Mouse (Mus musculus): Measurements from ENCODE around the gene Galnt10. TPM values are rescaled to one million over a fixed set of nuclear protein-coding genes. Genes with fewer than 3 reads are reported as not detected.

Gene Galnt10
- polyA plus RNA-seq, 1 experiment from 2014 or later = 13.9 TPM

DNA sequence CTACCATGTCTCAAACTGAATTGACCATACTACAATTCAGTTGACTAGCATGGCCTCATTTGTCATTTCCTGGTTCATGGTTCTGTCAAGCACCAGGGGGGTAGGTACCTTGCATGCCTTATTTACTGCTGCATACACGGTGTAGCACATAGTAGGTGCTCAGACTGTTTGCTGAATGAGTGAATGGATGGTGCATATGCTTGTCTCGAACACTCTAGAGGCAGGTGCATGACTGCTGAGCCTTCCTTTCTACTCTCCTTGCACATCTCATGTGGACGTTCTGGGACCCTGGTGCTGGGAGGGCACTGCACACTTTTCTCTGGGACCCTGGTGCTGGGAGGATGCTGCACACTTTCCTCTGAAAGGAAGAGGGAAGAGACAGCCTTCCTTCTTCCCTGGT, 13.0 kb downstream of the Galnt10 start:
- DNase-seq (ENCODE audit: low spot score) = no peak
- WGBS = 80% methylated on average over 3 of the region's 3 CpGs

DNA sequence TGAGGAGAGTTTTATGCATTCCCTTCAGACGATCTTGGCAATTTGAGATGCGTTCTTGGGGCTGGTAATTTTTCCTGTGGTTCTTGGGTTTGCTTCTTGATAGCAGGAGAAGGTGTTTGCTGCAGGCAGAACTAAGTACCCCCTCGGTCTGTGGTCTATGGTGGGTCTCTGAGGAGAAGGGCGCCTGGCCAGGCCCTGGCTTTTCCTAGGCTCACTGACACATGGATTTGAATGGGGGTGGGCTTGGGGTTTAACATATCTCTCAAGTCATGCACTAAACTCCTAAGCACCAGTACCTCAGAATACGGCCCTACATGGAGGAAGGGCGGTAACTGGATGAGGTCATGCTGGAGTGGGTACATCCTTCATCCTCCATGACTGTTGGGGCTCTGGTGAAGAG, 13.5 kb downstream of the Galnt10 start:
- H3K4me1 ChIP-seq (ENCODE audit: control insufficient read depth, insufficient read depth, low read length) = peaks cover 23% of the 10 kb centered on the region
- no peak overlapping the region for H3K27ac ChIP-seq (replicated peaks; ENCODE audit: low read depth, low read length)
- no peaks in the 10 kb centered on the region for H3K36me3 ChIP-seq (ENCODE audit: control insufficient read depth, insufficient read depth, low read length)
- H3K9ac ChIP-seq (ENCODE audit: low read length) = no peak overlapping the region
- no peaks in the 10 kb centered on the region for H3K9me3 ChIP-seq (ENCODE audit: control insufficient read depth, low read length)
- no peaks in the 10 kb centered on the region for H3K27me3 ChIP-seq (ENCODE audit: control insufficient read depth, insufficient read depth, low read length)
- ATAC-seq (ENCODE audit: insufficient number of reproducible peaks, low FRiP score, low TSS enrichment, low read depth) (no peak), DNase-seq (ENCODE audit: low spot score) (no peak)
- H3K4me2 ChIP-seq (ENCODE audit: low read depth, severe bottlenecking) = no peak overlapping the region
- no peak overlapping the region for H3K4me3 ChIP-seq (ENCODE audit: low read depth, low read length)
- WGBS = 87% methylated on average over 6 of the region's 6 CpGs

More for the DNA sequence above, 13.0 kb downstream of the Galnt10 start:
- H3K4me2 ChIP-seq (ENCODE audit: low read depth, severe bottlenecking) = no peak overlapping the region
- no peak overlapping the region for H3K9ac ChIP-seq (ENCODE audit: low read length)
- H3K9me3 ChIP-seq (ENCODE audit: control insufficient read depth, low read length) = no peaks in the 10 kb centered on the region
- H3K4me1 ChIP-seq (ENCODE audit: control insufficient read depth, insufficient read depth, low read length) = peaks cover 23% of the 10 kb centered on the region
- H3K27ac ChIP-seq (replicated peaks; ENCODE audit: low read depth, low read length) = no peak overlapping the region
- H3K36me3 ChIP-seq (ENCODE audit: control insufficient read depth, insufficient read depth, low read length) = no peaks in the 10 kb centered on the region
- no peak overlapping the region for H3K4me3 ChIP-seq (ENCODE audit: low read depth, low read length)
- ATAC-seq (ENCODE audit: insufficient number of reproducible peaks, low FRiP score, low TSS enrichment, low read depth) = no peak
- H3K27me3 ChIP-seq (ENCODE audit: control insufficient read depth, insufficient read depth, low read length) = no peaks in the 10 kb centered on the region

GRCm38 (mm10) chr11:57660156-57660555, 14.9 kb downstream of the Galnt10 start:
- no peaks in the 10 kb centered on the region for H3K9me3 ChIP-seq (ENCODE audit: control insufficient read depth, low read length)
- no peak for ATAC-seq (ENCODE audit: insufficient number of reproducible peaks, low FRiP score, low TSS enrichment, low read depth)
- no peak overlapping the region for H3K4me3 ChIP-seq (ENCODE audit: low read depth, low read length)
- no peak overlapping the region for H3K27ac ChIP-seq (replicated peaks; ENCODE audit: low read depth, low read length)
- H3K9ac ChIP-seq (ENCODE audit: low read length) = no peak overlapping the region
- no peaks in the 10 kb centered on the region for H3K27me3 ChIP-seq (ENCODE audit: control insufficient read depth, insufficient read depth, low read length)
- 89% methylated on average over 4 of the region's 4 CpGs for WGBS
- DNase-seq (ENCODE audit: low spot score) = no peak
- no peak overlapping the region for H3K4me2 ChIP-seq (ENCODE audit: low read depth, severe bottlenecking)
- no peaks in the 10 kb centered on the region for H3K36me3 ChIP-seq (ENCODE audit: control insufficient read depth, insufficient read depth, low read length)
- H3K4me1 ChIP-seq (ENCODE audit: control insufficient read depth, insufficient read depth, low read length) = peaks cover 20% of the 10 kb centered on the region

DNA sequence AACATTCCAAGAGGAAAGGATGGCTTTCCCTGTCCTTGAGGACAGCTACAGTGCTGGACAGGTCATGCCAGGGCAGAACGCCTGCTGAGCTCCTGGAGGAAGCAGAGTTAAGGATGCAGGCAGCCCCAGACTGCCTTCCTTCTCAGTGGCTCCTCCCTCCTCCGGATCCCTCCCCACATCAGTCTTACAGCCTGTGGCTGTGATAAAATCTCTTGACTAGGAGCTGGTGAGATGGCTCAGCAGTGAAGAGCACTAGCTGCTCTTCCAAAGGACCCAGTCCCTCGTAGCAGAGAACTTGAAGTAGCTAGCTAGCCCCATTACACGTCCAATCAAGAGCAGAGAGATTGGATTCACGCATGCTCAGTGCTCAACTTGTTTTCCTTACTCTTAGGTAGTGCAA, 15.6 kb downstream of the Galnt10 start:
- Histone ChIP-seq H3K36me3 (ENCODE audit: control insufficient read depth, insufficient read depth, low read length) (no peaks in the 10 kb centered on the region), H3K27ac (replicated peaks; ENCODE audit: low read depth, low read length) (no peak overlapping the region), H3K27me3 (ENCODE audit: control insufficient read depth, insufficient read depth, low read length) (no peaks in the 10 kb centered on the region), H3K4me3 (ENCODE audit: low read depth, low read length) (no peak overlapping the region), H3K4me2 (ENCODE audit: low read depth, severe bottlenecking) (no peak overlapping the region), H3K4me1 (ENCODE audit: control insufficient read depth, insufficient read depth, low read length) (peaks cover 19% of the 10 kb centered on the region), H3K9me3 (ENCODE audit: control insufficient read depth, low read length) (no peaks in the 10 kb centered on the region), H3K9ac (ENCODE audit: low read length) (no peak overlapping the region)
- no peak for ATAC-seq (ENCODE audit: insufficient number of reproducible peaks, low FRiP score, low TSS enrichment, low read depth)
- 57% methylated on average over 5 of the region's 5 CpGs for WGBS
- DNase-seq (ENCODE audit: low spot score) = no peak

DNA sequence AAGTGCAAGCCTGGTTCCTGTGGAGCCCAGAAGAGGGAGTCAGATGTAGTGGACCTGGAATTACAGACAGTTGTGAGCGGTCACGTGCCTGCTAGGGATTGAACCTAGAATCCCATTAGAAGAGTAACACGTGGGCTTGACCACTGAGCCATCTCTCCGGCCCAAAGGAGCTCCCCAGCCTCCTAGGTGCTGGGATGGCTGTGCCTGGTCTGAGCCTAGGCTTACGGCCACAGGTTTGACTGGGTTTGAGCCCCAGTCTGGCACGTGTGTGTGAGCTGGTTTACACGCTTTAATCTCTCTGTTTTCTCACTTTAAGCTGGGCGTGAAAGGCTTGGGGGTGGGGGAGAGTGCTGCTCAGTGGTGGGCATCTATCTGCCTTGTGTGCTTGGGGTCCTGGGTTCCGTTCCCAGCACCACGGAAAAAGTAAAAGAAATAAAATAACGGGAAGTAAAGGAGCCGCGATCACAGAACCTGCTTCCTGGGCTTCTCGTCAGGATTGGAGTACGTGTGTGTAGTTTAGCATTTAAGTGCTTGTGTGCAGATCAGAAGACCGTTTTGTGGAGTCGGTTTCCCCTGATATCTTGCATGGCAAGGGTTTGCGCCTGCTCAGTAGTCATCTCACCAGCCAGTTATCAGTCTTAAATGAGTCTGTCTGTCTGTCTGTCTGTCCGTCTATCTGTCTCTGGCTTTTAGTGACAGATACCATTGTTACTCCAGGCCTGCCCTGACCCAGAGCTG, 16.4 kb downstream of the Galnt10 start:
- no peak overlapping the region for H3K4me2 ChIP-seq (ENCODE audit: low read depth, severe bottlenecking)
- no peak overlapping the region for H3K9ac ChIP-seq (ENCODE audit: low read length)
- WGBS = 92% methylated on average over 19 of the region's 19 CpGs
- no peak overlapping the region for H3K4me3 ChIP-seq (ENCODE audit: low read depth, low read length)
- no peak overlapping the region for H3K27ac ChIP-seq (replicated peaks; ENCODE audit: low read depth, low read length)
- H3K27me3 ChIP-seq (ENCODE audit: control insufficient read depth, insufficient read depth, low read length) = no peaks in the 10 kb centered on the region
- peaks cover 12% of the 10 kb centered on the region for H3K4me1 ChIP-seq (ENCODE audit: control insufficient read depth, insufficient read depth, low read length)
- no peak for DNase-seq (ENCODE audit: low spot score)
- ATAC-seq (ENCODE audit: insufficient number of reproducible peaks, low FRiP score, low TSS enrichment, low read depth) = no peak
- no peaks in the 10 kb centered on the region for H3K36me3 ChIP-seq (ENCODE audit: control insufficient read depth, insufficient read depth, low read length)
- no peaks in the 10 kb centered on the region for H3K9me3 ChIP-seq (ENCODE audit: control insufficient read depth, low read length)

DNA sequence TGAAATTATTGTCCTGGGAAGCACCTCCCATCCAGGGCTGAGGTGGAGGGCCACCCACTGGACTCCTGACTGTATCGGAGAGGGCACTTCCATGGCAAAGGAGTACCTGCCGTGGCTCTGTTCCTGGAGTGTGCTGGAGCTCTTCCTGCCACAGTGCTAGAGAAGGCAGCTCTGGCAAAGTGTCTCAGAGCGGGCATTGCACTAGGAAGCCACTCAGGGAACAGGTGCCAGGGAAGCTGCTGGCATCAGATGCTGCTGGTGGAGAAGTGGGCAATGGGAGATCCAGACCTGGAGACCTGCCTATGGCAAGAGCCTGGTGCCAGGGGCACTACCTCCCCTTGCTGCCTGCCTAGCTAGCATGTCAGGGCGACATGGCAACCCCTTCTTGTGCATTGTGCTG, 17.0 kb downstream of the Galnt10 start:
- Histone ChIP-seq H3K27me3 (ENCODE audit: control insufficient read depth, insufficient read depth, low read length) (no peaks in the 10 kb centered on the region), H3K27ac (replicated peaks; ENCODE audit: low read depth, low read length) (no peak overlapping the region), H3K9ac (ENCODE audit: low read length) (no peak overlapping the region), H3K36me3 (ENCODE audit: control insufficient read depth, insufficient read depth, low read length) (no peaks in the 10 kb centered on the region), H3K4me2 (ENCODE audit: low read depth, severe bottlenecking) (no peak overlapping the region), H3K4me1 (ENCODE audit: control insufficient read depth, insufficient read depth, low read length) (peaks cover 8% of the 10 kb centered on the region), H3K9me3 (ENCODE audit: control insufficient read depth, low read length) (no peaks in the 10 kb centered on the region), H3K4me3 (ENCODE audit: low read depth, low read length) (no peak overlapping the region)
- 93% methylated on average over 4 of the region's 4 CpGs for WGBS
- ATAC-seq (ENCODE audit: insufficient number of reproducible peaks, low FRiP score, low TSS enrichment, low read depth) (no peak), DNase-seq (ENCODE audit: low spot score) (no peak)

- no peaks in the 10 kb centered on the region for H3K36me3 ChIP-seq (ENCODE audit: control insufficient read depth, insufficient read depth, low read length)
- ATAC-seq (ENCODE audit: insufficient number of reproducible peaks, low FRiP score, low TSS enrichment, low read depth) = no peak
- WGBS = 89% methylated on average over 12 of the region's 12 CpGs
Observed at GRCm38 (mm10) chr11:57663271-57663670, 18.0 kb downstream of the Galnt10 start.

GRCm38 (mm10) chr11:57664741-57665140, 19.5 kb downstream of the Galnt10 start:
- Histone ChIP-seq H3K9ac (ENCODE audit: low read length) (no peak overlapping the region), H3K4me2 (ENCODE audit: low read depth, severe bottlenecking) (no peak overlapping the region), H3K27me3 (ENCODE audit: control insufficient read depth, insufficient read depth, low read length) (no peaks in the 10 kb centered on the region), H3K4me3 (ENCODE audit: low read depth, low read length) (no peak overlapping the region), H3K36me3 (ENCODE audit: control insufficient read depth, insufficient read depth, low read length) (no peaks in the 10 kb centered on the region), H3K27ac (replicated peaks; ENCODE audit: low read depth, low read length) (no peak overlapping the region), H3K9me3 (ENCODE audit: control insufficient read depth, low read length) (no peaks in the 10 kb centered on the region), H3K4me1 (ENCODE audit: control insufficient read depth, insufficient read depth, low read length) (peaks cover 5% of the 10 kb centered on the region; the same call in 1 of the 2 replicates)
- WGBS = 86% methylated on average over 5 of the region's 5 CpGs
- no peak for ATAC-seq (ENCODE audit: insufficient number of reproducible peaks, low FRiP score, low TSS enrichment, low read depth)
- DNase-seq (ENCODE audit: low spot score) = no peak

More at GRCm38 (mm10) chr11:57663271-57663670, 18.0 kb downstream of the Galnt10 start:
- H3K4me2 ChIP-seq (ENCODE audit: low read depth, severe bottlenecking) = no peak overlapping the region
- H3K4me1 ChIP-seq (ENCODE audit: control insufficient read depth, insufficient read depth, low read length) = peaks cover 5% of the 10 kb centered on the region; the same call in 1 of the 2 replicates
- no peak for DNase-seq (ENCODE audit: low spot score)
- H3K27me3 ChIP-seq (ENCODE audit: control insufficient read depth, insufficient read depth, low read length) = no peaks in the 10 kb centered on the region
- H3K27ac ChIP-seq (replicated peaks; ENCODE audit: low read depth, low read length) = no peak overlapping the region
- no peak overlapping the region for H3K4me3 ChIP-seq (ENCODE audit: low read depth, low read length)
- H3K9me3 ChIP-seq (ENCODE audit: control insufficient read depth, low read length) = no peaks in the 10 kb centered on the region
- H3K9ac ChIP-seq (ENCODE audit: low read length) = no peak overlapping the region

- no peak overlapping the region for H3K4me2 ChIP-seq (ENCODE audit: low read depth, severe bottlenecking)
- DNase-seq (ENCODE audit: low spot score) = no peak
- no peak overlapping the region for H3K9ac ChIP-seq (ENCODE audit: low read length)
- H3K36me3 ChIP-seq (ENCODE audit: control insufficient read depth, insufficient read depth, low read length) = no peaks in the 10 kb centered on the region
- peaks cover 13% of the 10 kb centered on the region for H3K4me1 ChIP-seq (ENCODE audit: control insufficient read depth, insufficient read depth, low read length)
- H3K9me3 ChIP-seq (ENCODE audit: control insufficient read depth, low read length) = no peaks in the 10 kb centered on the region
- WGBS = 87% methylated on average over 8 of the region's 8 CpGs
- no peaks in the 10 kb centered on the region for H3K27me3 ChIP-seq (ENCODE audit: control insufficient read depth, insufficient read depth, low read length)
- H3K27ac ChIP-seq (replicated peaks; ENCODE audit: low read depth, low read length) = no peak overlapping the region
- no peak for ATAC-seq (ENCODE audit: insufficient number of reproducible peaks, low FRiP score, low TSS enrichment, low read depth)
- no peak overlapping the region for H3K4me3 ChIP-seq (ENCODE audit: low read depth, low read length)
Observed at GRCm38 (mm10) chr11:57668271-57668670, 23.0 kb downstream of the Galnt10 start.
